Mouse (Mus musculus) testis, adult 2 months (tissue): ENCODE measurements around the gene Inpp4b. TPM values are rescaled to one million over a fixed set of nuclear protein-coding genes. Genes with fewer than 3 reads are reported as not detected.

Experiments used
- H3K27ac ChIP-seq: fragments of 200-500 bp; 2 replicates; pipeline ENCODE4 v1.5.1; 2012; ENCODE audit warnings: low read depth, low read length; ENCODE audit not compliant: control insufficient read depth, insufficient read depth
- H3K27me3 ChIP-seq: fragments of 200-500 bp; 2 replicates; pipeline ENCODE4 v1.6.1; 2012; ENCODE audit warnings: mild to moderate bottlenecking, low read length, moderate library complexity; ENCODE audit not compliant: control insufficient read depth, insufficient read depth
- H3K36me3 ChIP-seq: fragments of 200-500 bp; 2 replicates; pipeline ENCODE4 v1.6.1; 2012; ENCODE audit warnings: mild to moderate bottlenecking, low read length; ENCODE audit not compliant: control insufficient read depth, insufficient read depth
- H3K4me1 ChIP-seq: fragments of 200-500 bp; 2 replicates; pipeline ENCODE4 v1.6.1; 2012; ENCODE audit warnings: low read length; ENCODE audit not compliant: control insufficient read depth, insufficient read depth
- H3K4me3 ChIP-seq: fragments of 200-500 bp; 2 replicates; pipeline ENCODE4 v1.5.1; 2012; ENCODE audit warnings: low read depth, mild to moderate bottlenecking, low read length, moderate library complexity, mixed read lengths; ENCODE audit not compliant: control insufficient read depth
- CTCF ChIP-seq: fragments of 200-500 bp; IDR thresholded peaks from 2 replicates; pipeline ENCODE4 v1.5.1; 2012; ENCODE audit warnings: low read depth, mild to moderate bottlenecking, inconsistent platforms, low read length, moderate library complexity; ENCODE audit not compliant: control insufficient read depth, insufficient read depth, insufficient replicate concordance
- POLR2A ChIP-seq: fragments of 200-500 bp; IDR thresholded peaks from 2 replicates; pipeline ENCODE4 v1.6.1; 2012; ENCODE audit warnings: low read depth, mild to moderate bottlenecking, inconsistent platforms, low read length, moderate library complexity; ENCODE audit not compliant: control insufficient read depth
- polyA plus RNA-seq: library from polyadenylated mRNA; depleted of rRNA; stranded (reverse); fragments of >200 nt; gene quantifications from 2 replicates; pipeline ENCODE4 v1.2.3, GENCODE M21; 2012

Inpp4b gene
- polyA plus RNA-seq, 1 experiment = 2.3 TPM

DNA sequence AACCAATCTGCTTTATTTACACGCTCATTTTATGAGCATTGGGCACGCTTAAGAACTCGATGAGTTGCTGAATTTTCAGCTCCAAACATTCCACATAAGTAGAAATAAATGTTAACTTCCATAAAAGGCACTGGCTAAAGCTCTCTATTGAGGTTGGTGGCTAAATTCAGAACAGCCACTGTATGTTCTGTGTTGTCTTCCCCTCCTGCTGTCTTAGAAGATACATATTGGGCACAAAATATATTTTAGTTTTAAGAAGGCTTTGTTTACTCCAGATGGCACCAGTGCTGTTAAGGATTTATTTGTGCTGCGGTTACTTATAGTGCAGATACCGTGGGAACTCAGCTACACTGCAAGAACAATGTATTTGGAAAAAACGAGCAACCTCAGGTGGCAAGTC, 15.8 kb downstream of the Inpp4b start:
- Histone ChIP-seq H3K4me1 (no peaks in the 10 kb centered on the region), H3K36me3 (no peaks in the 10 kb centered on the region), H3K27me3 (no peaks in the 10 kb centered on the region), H3K4me3 (no peak overlapping the region), H3K27ac (no peak overlapping the region)
- TF ChIP-seq POLR2A (no peak), CTCF (no peak)

DNA sequence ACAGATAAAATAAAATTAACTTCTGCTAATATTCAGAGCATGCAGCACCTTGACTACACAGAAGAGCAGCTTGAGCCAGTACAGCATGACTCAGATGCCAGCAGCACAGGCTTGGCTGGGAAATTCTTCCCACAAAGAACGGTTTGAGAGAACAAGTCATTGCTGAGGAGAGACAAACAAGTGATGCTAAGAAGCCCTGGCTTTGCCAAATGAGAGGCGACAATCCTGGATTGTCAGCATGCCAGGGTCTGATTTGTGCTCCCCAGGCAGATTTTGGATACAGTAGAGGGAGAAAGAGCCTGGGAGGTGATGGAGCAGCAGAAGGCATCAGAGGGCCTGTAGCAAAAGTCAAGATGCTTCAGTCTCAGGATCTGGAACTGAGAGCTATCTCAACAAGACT, 18.2 kb downstream of the Inpp4b start:
- H3K36me3 ChIP-seq = no peaks in the 10 kb centered on the region
- no peak for TF ChIP-seq CTCF
- TF ChIP-seq POLR2A = no peak
- no peak overlapping the region for H3K4me3 ChIP-seq
- H3K4me1 ChIP-seq = no peaks in the 10 kb centered on the region
- H3K27ac ChIP-seq = no peak overlapping the region
- no peaks in the 10 kb centered on the region for H3K27me3 ChIP-seq

DNA sequence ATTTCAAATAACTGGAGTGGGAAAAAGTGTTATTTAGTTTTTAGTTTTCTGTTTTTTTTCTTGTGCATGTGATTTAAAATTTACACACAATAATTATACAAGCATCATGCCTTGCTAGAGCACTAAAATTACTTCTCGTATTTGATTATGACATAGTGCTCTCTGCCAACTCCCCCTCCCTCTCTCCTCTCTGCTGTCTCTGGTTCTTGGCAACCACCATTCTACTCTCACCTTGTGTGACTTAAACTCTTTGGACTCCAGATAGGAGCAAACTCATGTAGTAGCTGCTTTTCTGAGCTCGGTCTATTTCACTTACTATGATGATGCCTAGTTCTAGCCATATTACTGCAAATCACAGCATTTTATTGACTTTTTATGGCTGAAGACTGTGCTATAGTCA, 18.8 kb downstream of the Inpp4b start:
- Histone ChIP-seq H3K4me3 (no peak overlapping the region), H3K4me1 (no peaks in the 10 kb centered on the region), H3K36me3 (no peaks in the 10 kb centered on the region)

DNA sequence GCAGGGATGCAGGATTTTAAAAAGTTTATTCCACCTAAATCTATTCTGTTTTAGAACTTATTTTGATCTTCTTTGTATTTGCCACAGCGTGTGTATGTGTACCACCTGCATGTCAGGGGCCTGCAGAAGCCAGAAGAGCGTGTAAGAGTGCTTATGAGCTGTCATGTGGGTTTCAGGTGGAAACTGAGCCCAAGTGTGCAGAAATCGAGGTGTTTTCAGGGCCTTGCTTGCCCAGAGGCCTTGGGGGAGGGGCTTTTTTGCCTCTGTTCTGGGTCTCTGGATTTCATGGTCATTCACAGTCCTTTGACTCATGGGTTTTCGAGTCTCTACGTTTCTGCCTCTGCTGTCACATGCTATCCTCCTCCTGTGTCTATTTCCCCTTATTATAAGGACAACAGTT, 28.3 kb downstream of the Inpp4b start:
- Histone ChIP-seq H3K27ac (no peak overlapping the region), H3K4me1 (no peaks in the 10 kb centered on the region), H3K36me3 (no peaks in the 10 kb centered on the region), H3K4me3 (no peak overlapping the region), H3K27me3 (no peaks in the 10 kb centered on the region)
- TF ChIP-seq POLR2A (no peak), CTCF (no peak)

More for the DNA sequence above, 18.8 kb downstream of the Inpp4b start:
- Histone ChIP-seq H3K27ac (no peak overlapping the region), H3K27me3 (no peaks in the 10 kb centered on the region)
- TF ChIP-seq POLR2A = no peak
- TF ChIP-seq CTCF = no peak

DNA sequence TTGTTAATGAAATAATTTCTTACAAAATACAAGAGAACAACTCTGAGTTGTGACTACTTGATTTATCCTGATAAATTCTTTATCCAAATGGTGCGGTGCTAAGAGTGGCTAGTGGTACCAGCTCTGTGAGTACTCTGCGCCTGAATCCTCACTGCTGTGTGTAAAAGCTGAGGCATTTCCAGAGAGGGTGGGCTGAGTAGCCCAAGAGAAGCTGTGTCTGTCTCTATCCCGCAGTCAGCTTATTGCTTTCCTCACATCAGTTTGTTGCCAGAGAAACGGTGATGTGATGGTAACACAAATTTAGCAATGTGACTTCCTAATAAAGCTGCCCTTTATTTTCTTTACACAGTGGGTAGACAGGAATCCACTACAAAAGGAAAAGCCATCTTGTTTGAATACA, 29.5 kb downstream of the Inpp4b start:
- Histone ChIP-seq H3K27ac (no peak overlapping the region), H3K27me3 (no peaks in the 10 kb centered on the region), H3K4me3 (no peak overlapping the region), H3K4me1 (no peaks in the 10 kb centered on the region), H3K36me3 (no peaks in the 10 kb centered on the region)
- TF ChIP-seq POLR2A = no peak
- TF ChIP-seq CTCF = no peak

DNA sequence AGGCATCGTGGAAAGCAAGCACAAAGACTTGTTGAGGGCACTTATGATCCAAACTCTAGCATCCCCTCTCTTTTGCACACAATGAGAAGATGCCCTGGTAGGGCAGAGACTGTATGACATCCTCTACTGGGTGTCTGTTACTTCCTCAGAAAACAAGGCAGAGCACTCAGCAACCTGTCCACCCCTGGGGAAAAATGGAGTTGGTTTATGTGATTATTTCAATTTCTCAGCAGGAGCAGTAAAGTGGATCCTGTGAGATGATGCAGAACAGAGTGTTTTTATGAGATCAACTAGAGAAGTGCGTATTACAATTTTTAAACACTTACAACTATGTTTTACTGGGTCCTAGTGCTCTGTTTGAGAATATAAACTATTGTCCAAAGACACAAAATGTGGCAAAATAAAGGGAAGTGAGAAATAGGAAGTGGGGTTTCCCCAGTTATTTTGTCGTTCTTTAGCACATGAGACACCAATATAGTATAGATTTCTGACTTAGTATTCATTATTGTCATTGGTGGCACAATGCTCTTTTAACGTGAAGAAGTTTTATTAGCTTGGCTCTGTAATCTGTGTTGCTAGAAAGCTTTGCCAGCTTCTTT, 32.6 kb downstream of the Inpp4b start:
- Histone ChIP-seq H3K4me3 (no peak overlapping the region), H3K4me1 (no peaks in the 10 kb centered on the region), H3K27me3 (no peaks in the 10 kb centered on the region), H3K36me3 (no peaks in the 10 kb centered on the region), H3K27ac (no peak overlapping the region)
- no peak for TF ChIP-seq CTCF
- no peak for TF ChIP-seq POLR2A

DNA sequence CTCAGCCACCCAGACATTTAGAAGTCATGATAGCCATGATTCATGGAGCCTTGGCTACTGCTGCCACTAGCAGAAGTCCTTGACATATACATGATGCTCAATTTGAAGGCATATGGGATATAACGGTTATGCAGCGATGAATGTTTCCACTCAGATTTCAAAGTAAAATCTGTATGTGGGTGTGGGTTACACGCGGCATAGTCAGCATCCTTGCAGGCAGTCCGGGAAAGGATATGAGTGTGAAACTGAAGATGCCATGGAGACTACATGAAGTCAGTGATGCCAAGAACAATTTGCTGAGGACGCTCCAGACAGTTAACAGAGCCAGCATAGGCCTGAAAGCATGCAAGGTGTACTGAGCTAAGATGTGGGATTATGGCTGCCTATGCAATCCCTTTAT, 46.6 kb downstream of the Inpp4b start:
- H3K4me3 ChIP-seq = no peak overlapping the region
- H3K27ac ChIP-seq = no peak overlapping the region
- no peaks in the 10 kb centered on the region for H3K36me3 ChIP-seq
- H3K4me1 ChIP-seq = no peaks in the 10 kb centered on the region
- H3K27me3 ChIP-seq = no peaks in the 10 kb centered on the region
- no peak for TF ChIP-seq CTCF
- TF ChIP-seq POLR2A = no peak

DNA sequence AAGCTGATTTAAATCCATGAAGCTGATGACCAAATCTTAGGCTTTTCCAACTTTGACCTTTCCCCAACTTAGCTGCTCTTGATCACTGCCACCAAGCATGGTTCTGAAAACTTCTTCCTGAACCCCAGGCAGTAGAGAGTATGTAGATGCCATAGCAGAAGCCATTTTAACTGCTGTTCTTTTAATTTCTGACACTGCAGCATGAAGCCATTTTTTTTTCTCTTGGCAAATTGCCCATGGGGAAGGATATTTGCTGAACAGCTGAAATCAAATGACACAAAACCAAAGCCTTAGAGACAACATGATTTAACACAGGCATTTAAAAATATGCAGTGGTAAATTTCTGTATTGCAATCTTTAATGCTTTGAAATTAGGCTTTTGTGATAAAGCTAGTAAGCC, 56.7 kb downstream of the Inpp4b start:
- TF ChIP-seq CTCF (no peak), POLR2A (no peak)
- no peak overlapping the region for H3K27ac ChIP-seq
- H3K36me3 ChIP-seq = no peaks in the 10 kb centered on the region
- no peak overlapping the region for H3K4me3 ChIP-seq
- H3K27me3 ChIP-seq = no peaks in the 10 kb centered on the region
- no peaks in the 10 kb centered on the region for H3K4me1 ChIP-seq
